Comparison of ENCODE assay signal across 8 mouse cellular contexts in genomic region chr2:127462314-127462713, GRCm38 (mm10). TPM values are rescaled to one million over a fixed set of nuclear protein-coding genes. Genes with fewer than 3 reads are reported as not detected.
A peak's percentile ranks its signal among the peaks of the same experiment; 100 is the strongest.
DNase-seq lines count a peak whose midpoint lies in the region; ATAC-seq and TF ChIP-seq lines count a peak whose summit lies in the region.

No protein-coding gene starts in this region.

- ATAC-seq in embryonic facial prominence, embryonic 14.5 days (ENCODE audit: low read depth), result peak; percentile 75; the same call in 1 of the 2 replicates
- peak; percentile 83 for ATAC-seq in heart, postnatal 0 days (ENCODE audit: insufficient read depth, low read depth)
- peak; percentile 89 for ATAC-seq in neural tube, embryonic 14.5 days (ENCODE audit: low read depth)

- no peaks in the 10 kb centered on the region for H3K4me1 ChIP-seq in ES-Bruce4 (ENCODE audit: control insufficient read depth, insufficient read depth, low read length)
- H3K4me1 ChIP-seq in embryonic facial prominence, embryonic 14.5 days (ENCODE audit: control insufficient read depth, insufficient read depth, low read length), result no peaks in the 10 kb centered on the region
- H3K4me1 ChIP-seq in heart, postnatal 0 days (ENCODE audit: control insufficient read depth, insufficient read depth), result peaks cover 10% of the 10 kb centered on the region
- no peaks in the 10 kb centered on the region for H3K4me1 ChIP-seq in neural tube, embryonic 14.5 days (ENCODE audit: control insufficient read depth, insufficient read depth, low read length)

- H3K9me3 ChIP-seq in ES-Bruce4 (replicated peaks; ENCODE audit: control insufficient read depth, insufficient read depth, low read length, poor library complexity, severe bottlenecking), result no peaks in the 10 kb centered on the region
- H3K9me3 ChIP-seq in embryonic facial prominence, embryonic 14.5 days (ENCODE audit: control insufficient read depth, low read length), result no peaks in the 10 kb centered on the region
- H3K9me3 ChIP-seq in heart, postnatal 0 days (replicated peaks; ENCODE audit: control insufficient read depth, low read length), result no peaks in the 10 kb centered on the region
- no peaks in the 10 kb centered on the region for H3K9me3 ChIP-seq in neural tube, embryonic 14.5 days (ENCODE audit: control insufficient read depth, low read length)

- H3K9ac ChIP-seq in ES-Bruce4 (ENCODE audit: low read depth, poor library complexity, severe bottlenecking), result no peak overlapping the region
- no peak overlapping the region for H3K9ac ChIP-seq in embryonic facial prominence, embryonic 14.5 days (ENCODE audit: low read depth, low read length)
- H3K9ac ChIP-seq in heart, postnatal 0 days (replicated peaks; ENCODE audit: low read depth, low read length), result no peak overlapping the region
- H3K9ac ChIP-seq in neural tube, embryonic 14.5 days (replicated peaks; ENCODE audit: low read depth, low read length), result no peak overlapping the region

- peak; percentile 54 for DNase-seq in adrenal gland, postnatal 25 days
- peak; percentile 76 for DNase-seq in embryonic facial prominence, embryonic 14.5 days (ENCODE audit: low spot score)
- peak; percentile 75 for DNase-seq in heart, postnatal 0 days (ENCODE audit: low spot score)
- peak; percentile 80 for DNase-seq in kidney, postnatal 10 days
- peak; percentile 41 to 50 for DNase-seq in lung, adult 18-20 months
- peak; percentile 71 for DNase-seq in thymus, postnatal 4 days

- no peak overlapping the region for H3K4me3 ChIP-seq in ES-Bruce4 (ENCODE audit: low read depth, low read length)
- H3K4me3 ChIP-seq in embryonic facial prominence, embryonic 14.5 days (ENCODE audit: low read depth, low read length), result no peak overlapping the region
- no peak overlapping the region for H3K4me3 ChIP-seq in heart, postnatal 0 days (ENCODE audit: low read depth, low read length)
- H3K4me3 ChIP-seq in neural tube, embryonic 14.5 days (ENCODE audit: low read depth, low read length), result no peak overlapping the region

- no peak for TF ChIP-seq POLR2A in ES-Bruce4 (IDR thresholded peaks at IDR 0.05; ENCODE audit: insufficient read depth, low read length)

- H3K27ac ChIP-seq in ES-Bruce4 (ENCODE audit: insufficient read depth, low read length), result no peak overlapping the region
- no peak overlapping the region for H3K27ac ChIP-seq in embryonic facial prominence, embryonic 14.5 days (replicated peaks; ENCODE audit: low read depth, low read length)
- no peak overlapping the region for H3K27ac ChIP-seq in heart, postnatal 0 days (ENCODE audit: low read depth)
- no peak overlapping the region for H3K27ac ChIP-seq in neural tube, embryonic 14.5 days (ENCODE audit: low read depth, low read length)

- no peaks in the 10 kb centered on the region for H3K27me3 ChIP-seq in ES-Bruce4 (ENCODE audit: control insufficient read depth, insufficient read depth, low read length, poor library complexity, severe bottlenecking)
- no peaks in the 10 kb centered on the region for H3K27me3 ChIP-seq in embryonic facial prominence, embryonic 14.5 days (replicated peaks; ENCODE audit: control insufficient read depth, insufficient read depth, low read length)
- H3K27me3 ChIP-seq in heart, postnatal 0 days (ENCODE audit: control insufficient read depth, insufficient read depth, low read length), result no peaks in the 10 kb centered on the region
- no peaks in the 10 kb centered on the region for H3K27me3 ChIP-seq in neural tube, embryonic 14.5 days (ENCODE audit: control insufficient read depth, insufficient read depth, low read length)

- no peaks in the 10 kb centered on the region for H3K36me3 ChIP-seq in ES-Bruce4 (ENCODE audit: control insufficient read depth, insufficient read depth, low read length, poor library complexity, severe bottlenecking)
- H3K36me3 ChIP-seq in embryonic facial prominence, embryonic 14.5 days (ENCODE audit: control insufficient read depth, insufficient read depth, low read length), result no peaks in the 10 kb centered on the region
- H3K36me3 ChIP-seq in heart, postnatal 0 days (replicated peaks; ENCODE audit: control insufficient read depth, insufficient read depth, low read length), result no peaks in the 10 kb centered on the region
- H3K36me3 ChIP-seq in neural tube, embryonic 14.5 days (ENCODE audit: control insufficient read depth, insufficient read depth, low read length), result no peaks in the 10 kb centered on the region

- no peak overlapping the region for H3K4me2 ChIP-seq in embryonic facial prominence, embryonic 14.5 days (ENCODE audit: low read depth, low read length)
- H3K4me2 ChIP-seq in heart, postnatal 0 days (ENCODE audit: low read depth, low read length), result no peak overlapping the region
- no peak overlapping the region for H3K4me2 ChIP-seq in neural tube, embryonic 14.5 days (ENCODE audit: low read depth, low read length)

- TF ChIP-seq EP300 in ES-Bruce4 (IDR thresholded peaks at IDR 0.05; ENCODE audit: insufficient read depth, low read depth, low read length), result no peak
- no peak for TF ChIP-seq EP300 in heart, postnatal 0 days (IDR thresholded peaks at IDR 0.05; ENCODE audit: low read depth)

- TF ChIP-seq CTCF in ES-Bruce4 (IDR thresholded peaks at IDR 0.05; ENCODE audit: low read depth, low read length), result peak; percentile 93
- peak; percentile 98 for TF ChIP-seq CTCF in heart, postnatal 0 days (IDR thresholded peaks at IDR 0.05; ENCODE audit: low read depth)

- WGBS in embryonic facial prominence, embryonic 14.5 days, result 10% methylated on average over 8 of the region's 8 CpGs
- 5% methylated on average over 8 of the region's 8 CpGs for WGBS in heart, postnatal 0 days
- 12% methylated on average over 8 of the region's 8 CpGs for WGBS in neural tube, embryonic 14.5 days

RNA-seq across cellular contexts. Expression of gene Fahd2a, which starts 17.9 kb away (rescaled TPM):
- polyA plus RNA-seq in ES-Bruce4 (2011; ENCODE audit: insufficient read depth, insufficient read length, low read depth, missing spikeins), result 14.8 and 16.1 TPM in 2 replicates
- total RNA-seq in adrenal gland, postnatal 25 days (2021), result 42.0 and 46.8 TPM in 2 replicates
- polyA plus RNA-seq in embryonic facial prominence, embryonic 14.5 days (2014; fragmentation: Nextera tagmentation; extraction: Ambion mirVana), result 16.6 and 19.3 TPM in 2 replicates
- 30.3 and 58.0 TPM in 2 replicates for total RNA-seq in heart, postnatal 0 days (2014; rRNA removed; ENCODE audit: low replicate concordance)
- polyA plus RNA-seq in heart, postnatal 0 days (2015; fragmentation: Nextera tagmentation; extraction: Ambion mirVana), result 37.9 and 43.3 TPM in 2 replicates
- polyA plus RNA-seq in neural tube, embryonic 14.5 days (2014; fragmentation: Nextera tagmentation; extraction: Ambion mirVana), result 31.9 and 40.6 TPM in 2 replicates

RNA-seq across cellular contexts. Expression of gene Gpat2, which starts 37.3 kb away (rescaled TPM):
- 0.43 and 1.2 TPM in 2 replicates for polyA plus RNA-seq in ES-Bruce4 (2011; ENCODE audit: insufficient read depth, insufficient read length, low read depth, missing spikeins)
- total RNA-seq in adrenal gland, postnatal 25 days (2021), result 0.43 TPM in 1 of 2 replicates, not detected in the other
- polyA plus RNA-seq in embryonic facial prominence, embryonic 14.5 days (2014; fragmentation: Nextera tagmentation; extraction: Ambion mirVana), result 0.26 and 0.39 TPM in 2 replicates
- 0.04 and 0.08 TPM in 2 replicates for total RNA-seq in heart, postnatal 0 days (2014; rRNA removed; ENCODE audit: low replicate concordance)
- polyA plus RNA-seq in heart, postnatal 0 days (2015; fragmentation: Nextera tagmentation; extraction: Ambion mirVana), result 0.04 and 0.20 TPM in 2 replicates
- polyA plus RNA-seq in neural tube, embryonic 14.5 days (2014; fragmentation: Nextera tagmentation; extraction: Ambion mirVana), result 0.12 and 0.17 TPM in 2 replicates

RNA-seq across cellular contexts. Expression of gene Kcnip3, which starts 59.6 kb away (rescaled TPM):
- polyA plus RNA-seq in ES-Bruce4 (2011; ENCODE audit: insufficient read depth, insufficient read length, low read depth, missing spikeins), result 2.0 and 2.8 TPM in 2 replicates
- 4.8 and 6.0 TPM in 2 replicates for total RNA-seq in adrenal gland, postnatal 25 days (2021)
- 5.6 and 6.1 TPM in 2 replicates for polyA plus RNA-seq in embryonic facial prominence, embryonic 14.5 days (2014; fragmentation: Nextera tagmentation; extraction: Ambion mirVana)
- 3.5 and 7.9 TPM in 2 replicates for total RNA-seq in heart, postnatal 0 days (2014; rRNA removed; ENCODE audit: low replicate concordance)
- polyA plus RNA-seq in heart, postnatal 0 days (2015; fragmentation: Nextera tagmentation; extraction: Ambion mirVana), result 0.20 and 0.40 TPM in 2 replicates
- polyA plus RNA-seq in neural tube, embryonic 14.5 days (2014; fragmentation: Nextera tagmentation; extraction: Ambion mirVana), result 9.2 and 12.6 TPM in 2 replicates
